Mouse (Mus musculus): ENCODE data around the gene Gemin4. TPM values are rescaled to one million over a fixed set of nuclear protein-coding genes. Genes with fewer than 3 reads are reported as not detected.

The Gemin4 gene
- 31.9 and 35.3 TPM in 2 replicates for polyA plus RNA-seq (2016; fragmentation: Nextera tagmentation; extraction: Ambion mirVana)

GRCm38 (mm10) chr11:76217390-76217800 lies at the start of gene Gemin4, which contains the start of gene Dbil5:
Gene Gemin4 (minus strand): TSS chr11:76217664.
Gene Dbil5 (plus strand): TSS chr11:76217608.
- Histone ChIP-seq H3K27me3 (no peaks in the 10 kb centered on the region), H3K27ac (peak within 1 kb of the TSS; percentile 89), H3K36me3 (replicated peaks) (peaks cover 26% of the 10 kb centered on the region), H3K4me2 (peak within 1 kb of the TSS; percentile 73), H3K4me3 (replicated peaks) (peak within 1 kb of the TSS; percentile 67), H3K4me1 (peaks cover 15% of the 10 kb centered on the region), H3K9me3 (no peaks in the 10 kb centered on the region), H3K9ac (peak within 1 kb of the TSS; percentile 91)
- WGBS: under 1% methylated on average over 35 of the region's 35 CpGs
- peak; percentile 97 for ATAC-seq (ENCODE audit: low FRiP score)

DNA sequence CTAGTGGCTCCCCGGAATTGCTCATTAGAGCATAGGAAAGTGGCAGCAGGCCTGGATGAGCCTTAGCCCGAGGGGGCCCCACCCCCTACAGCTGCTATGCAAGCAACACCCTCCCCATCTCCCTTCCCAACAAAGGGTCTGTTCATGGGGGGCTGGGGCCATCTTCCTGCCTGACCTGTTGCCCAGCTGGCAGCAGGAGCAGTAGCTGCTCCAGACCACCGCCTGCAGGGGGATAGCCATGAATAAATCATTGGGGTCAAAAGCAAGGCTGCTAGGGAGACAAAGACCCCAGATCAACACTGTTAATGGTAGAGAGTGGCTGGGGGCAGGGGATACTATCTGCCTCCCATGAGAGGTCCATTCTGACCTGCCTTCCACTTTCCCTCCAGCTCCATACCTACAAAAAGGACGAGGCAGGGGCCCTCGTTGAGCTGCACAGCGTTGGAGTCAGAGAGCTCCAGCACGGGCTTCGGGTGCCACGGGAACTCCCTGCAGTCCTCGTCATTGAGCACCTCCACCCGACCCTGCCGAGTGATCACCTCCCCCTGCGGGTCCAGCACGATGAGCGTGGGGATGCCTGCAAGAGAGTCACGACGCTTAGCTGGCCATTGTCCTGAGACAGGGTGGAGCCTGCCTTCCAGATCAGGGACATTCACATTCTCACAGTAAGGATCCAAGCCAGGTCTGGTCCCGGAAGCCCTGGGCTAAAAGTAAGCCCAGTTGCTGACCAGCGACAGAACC lies 45.3 kb upstream of the Gemin4 start:
- Histone ChIP-seq H3K9ac (no peak overlapping the region), H3K4me2 (peak overlapping the region; percentile 6; the same call in 1 of the 2 replicates), H3K4me3 (replicated peaks) (no peak overlapping the region), H3K27me3 (no peaks in the 10 kb centered on the region), H3K4me1 (peaks cover 65% of the 10 kb centered on the region), H3K9me3 (no peaks in the 10 kb centered on the region), H3K27ac (peak overlapping the region; percentile 47), H3K36me3 (replicated peaks) (peaks cover 5% of the 10 kb centered on the region; the same call in 1 of the 2 replicates)
- peak; percentile 40; the same call in 1 of the 2 replicates for ATAC-seq (ENCODE audit: low FRiP score)
- 9% methylated on average over 19 of the region's 19 CpGs for WGBS

- H3K4me1 ChIP-seq: peaks cover 51% of the 10 kb centered on the region
- H3K36me3 ChIP-seq (replicated peaks): peaks cover 13% of the 10 kb centered on the region; the same call in 1 of the 2 replicates
- no peak for ATAC-seq (ENCODE audit: low FRiP score)
- no peak overlapping the region for H3K9ac ChIP-seq
- WGBS: 65% methylated on average over 12 of the region's 12 CpGs
- H3K27ac ChIP-seq: peak overlapping the region; percentile 38; the same call in 1 of the 2 replicates
- no peak overlapping the region for H3K4me2 ChIP-seq
- no peaks in the 10 kb centered on the region for H3K9me3 ChIP-seq
- no peaks in the 10 kb centered on the region for H3K27me3 ChIP-seq
- H3K4me3 ChIP-seq (replicated peaks): no peak overlapping the region
Measured at GRCm38 (mm10) chr11:76261224-76261623, 43.8 kb upstream of the Gemin4 start.

DNA sequence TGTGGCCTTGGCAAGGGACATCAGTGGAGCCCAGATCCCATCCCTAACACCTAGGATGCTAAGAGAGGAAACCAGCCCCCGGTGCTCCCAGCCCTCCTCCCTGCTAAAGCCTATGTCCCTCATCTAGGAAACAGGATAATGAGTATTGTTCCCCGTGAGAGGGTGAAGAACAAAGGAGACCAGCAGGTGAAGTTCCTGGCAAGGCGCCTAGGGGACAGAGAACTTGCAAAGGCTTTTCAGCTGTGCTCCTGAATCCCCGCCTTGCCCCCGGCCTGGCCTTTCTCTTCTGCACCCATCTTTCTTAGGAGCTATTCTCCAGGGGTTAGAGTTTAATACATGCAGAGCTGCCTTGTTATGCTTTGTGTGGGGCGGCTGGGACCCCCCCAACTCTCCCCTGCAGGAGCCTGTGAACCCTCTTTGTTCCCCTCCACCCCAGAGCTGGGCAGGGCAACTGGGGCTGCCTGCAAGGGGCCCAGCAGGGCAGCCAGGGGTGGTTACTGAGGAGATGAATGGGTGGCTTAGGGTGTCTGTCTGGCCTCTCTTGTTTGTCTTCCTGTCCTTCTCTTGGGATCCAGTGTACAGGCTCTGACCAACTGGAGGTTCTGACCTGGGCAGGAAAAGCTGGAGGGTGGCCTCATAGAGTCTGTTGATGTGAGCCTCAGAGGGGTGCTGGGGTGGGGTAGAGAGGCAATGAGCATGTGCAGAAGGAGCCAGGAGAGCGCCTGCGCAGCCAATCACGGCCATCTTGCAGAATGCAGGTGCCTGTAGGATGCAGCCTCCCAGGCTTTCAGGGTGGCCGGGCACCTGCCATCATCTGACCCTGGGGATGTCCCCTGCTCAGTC lies 43.0 kb upstream of the Gemin4 start:
- H3K4me2 ChIP-seq: no peak overlapping the region
- ATAC-seq (ENCODE audit: low FRiP score): 0 out of 2 replicates have a peak, but pooled peaks have one; percentile 24
- no peak overlapping the region for H3K9ac ChIP-seq
- peaks cover 13% of the 10 kb centered on the region; the same call in 1 of the 2 replicates for H3K36me3 ChIP-seq (replicated peaks)
- H3K9me3 ChIP-seq: no peaks in the 10 kb centered on the region
- H3K27ac ChIP-seq: peak overlapping the region; percentile 38; the same call in 1 of the 2 replicates
- H3K4me3 ChIP-seq (replicated peaks): no peak overlapping the region
- peaks cover 54% of the 10 kb centered on the region for H3K4me1 ChIP-seq
- 30% methylated on average over 10 of the region's 10 CpGs for WGBS
- H3K27me3 ChIP-seq: no peaks in the 10 kb centered on the region

DNA sequence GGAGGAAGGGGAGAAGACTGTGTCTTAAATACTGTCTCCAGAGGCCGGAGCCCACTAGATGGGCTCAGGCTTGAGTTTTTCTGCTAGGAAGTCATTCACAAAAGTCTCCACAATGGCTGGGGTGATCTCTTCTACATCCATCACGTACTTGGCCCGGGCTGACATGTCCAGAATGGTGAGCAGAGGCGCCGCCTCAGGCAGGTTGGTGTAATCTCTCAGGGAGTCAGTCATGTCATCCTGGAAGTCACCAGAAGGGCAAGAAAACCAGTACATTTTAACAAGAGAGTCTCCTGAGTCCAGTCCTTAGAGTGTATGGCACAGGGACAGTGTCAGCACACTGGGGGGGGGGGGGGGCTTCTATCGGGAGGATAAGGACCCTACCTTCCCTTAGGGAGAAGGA lies 41.0 kb upstream of the Gemin4 start:
- Histone ChIP-seq H3K9me3 (no peaks in the 10 kb centered on the region), H3K9ac (no peak overlapping the region), H3K4me2 (no peak overlapping the region), H3K4me1 (peaks cover 56% of the 10 kb centered on the region), H3K36me3 (replicated peaks) (peaks cover 13% of the 10 kb centered on the region; the same call in 1 of the 2 replicates), H3K27me3 (no peaks in the 10 kb centered on the region), H3K4me3 (replicated peaks) (no peak overlapping the region), H3K27ac (no peak overlapping the region)
- ATAC-seq (ENCODE audit: low FRiP score): no peak
- WGBS: 88% methylated on average over 6 of the region's 6 CpGs

- Histone ChIP-seq H3K27ac (no peak overlapping the region), H3K4me2 (no peak overlapping the region)
- ATAC-seq (ENCODE audit: low FRiP score): no peak
Measured at GRCm38 (mm10) chr11:76257386-76257785, 39.9 kb upstream of the Gemin4 start.

DNA sequence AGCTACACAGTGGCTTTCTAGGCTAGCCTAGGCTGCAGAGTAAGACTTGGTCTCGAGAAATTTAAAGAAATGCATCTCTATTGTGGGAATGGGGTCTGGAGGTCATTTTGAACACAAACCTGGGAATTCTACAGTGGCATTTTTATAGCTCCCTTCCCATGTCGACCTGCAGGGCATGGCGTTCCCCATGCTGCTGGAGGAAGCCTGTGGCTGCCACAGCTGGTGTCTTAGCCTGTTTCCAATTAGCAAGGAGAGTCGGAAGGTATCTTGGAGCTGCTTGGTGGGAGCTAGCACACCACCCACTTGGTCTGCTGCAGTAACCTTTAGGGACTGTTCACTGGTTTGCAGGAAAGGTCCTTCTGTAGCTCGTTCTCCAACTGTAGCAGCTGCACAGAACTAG lies 38.7 kb upstream of the Gemin4 start:
- no peak overlapping the region for H3K9ac ChIP-seq
- no peaks in the 10 kb centered on the region for H3K9me3 ChIP-seq
- no peak overlapping the region for H3K4me2 ChIP-seq
- peak overlapping the region; percentile 32 for H3K27ac ChIP-seq
- ATAC-seq (ENCODE audit: low FRiP score): no peak
- WGBS: 60% methylated on average over 5 of the region's 5 CpGs
- no peaks in the 10 kb centered on the region for H3K27me3 ChIP-seq
- H3K4me3 ChIP-seq (replicated peaks): no peak overlapping the region
- H3K36me3 ChIP-seq (replicated peaks): peaks cover 13% of the 10 kb centered on the region; the same call in 1 of the 2 replicates
- H3K4me1 ChIP-seq: peaks cover 32% of the 10 kb centered on the region

More at GRCm38 (mm10) chr11:76257386-76257785, 39.9 kb upstream of the Gemin4 start:
- Histone ChIP-seq H3K9ac (no peak overlapping the region), H3K4me1 (peaks cover 45% of the 10 kb centered on the region), H3K4me3 (replicated peaks) (no peak overlapping the region), H3K36me3 (replicated peaks) (peaks cover 13% of the 10 kb centered on the region; the same call in 1 of the 2 replicates), H3K27me3 (no peaks in the 10 kb centered on the region), H3K9me3 (no peaks in the 10 kb centered on the region)
- 78% methylated on average over 4 of the region's 4 CpGs for WGBS

- Histone ChIP-seq H3K9me3 (no peaks in the 10 kb centered on the region), H3K4me2 (no peak overlapping the region), H3K4me3 (replicated peaks) (no peak overlapping the region), H3K27ac (0 out of 2 replicates have a peak overlapping the region, but pooled peaks have one; percentile 32), H3K9ac (no peak overlapping the region), H3K36me3 (replicated peaks) (peaks cover 17% of the 10 kb centered on the region), H3K4me1 (peaks cover 26% of the 10 kb centered on the region), H3K27me3 (no peaks in the 10 kb centered on the region)
- ATAC-seq (ENCODE audit: low FRiP score): no peak
- 68% methylated on average over 4 of the region's 4 CpGs for WGBS
Measured at GRCm38 (mm10) chr11:76255431-76256001, 38.1 kb upstream of the Gemin4 start.

- H3K9me3 ChIP-seq: no peaks in the 10 kb centered on the region
- H3K4me2 ChIP-seq: no peak overlapping the region; the same call in 1 of the 2 replicates
- H3K9ac ChIP-seq: no peak overlapping the region
- peaks cover 33% of the 10 kb centered on the region for H3K36me3 ChIP-seq (replicated peaks)
- no peak for ATAC-seq (ENCODE audit: low FRiP score)
- H3K4me1 ChIP-seq: peaks cover 12% of the 10 kb centered on the region; the same call in 1 of the 2 replicates
- WGBS: 86% methylated on average over 4 of the region's 4 CpGs
- H3K4me3 ChIP-seq (replicated peaks): no peak overlapping the region
- no peaks in the 10 kb centered on the region for H3K27me3 ChIP-seq
- 0 out of 2 replicates have a peak overlapping the region, but pooled peaks have one; percentile 25 for H3K27ac ChIP-seq
Measured at GRCm38 (mm10) chr11:76253918-76254264, 36.4 kb upstream of the Gemin4 start.

GRCm38 (mm10) chr11:76253145-76253917 lies 35.9 kb upstream of the Gemin4 start:
- ATAC-seq (ENCODE audit: low FRiP score): peak; percentile 87
- no peak overlapping the region for H3K4me2 ChIP-seq
- WGBS: 60% methylated on average over 5 of the region's 5 CpGs
- H3K36me3 ChIP-seq (replicated peaks): peaks cover 39% of the 10 kb centered on the region
- no peak overlapping the region for H3K27ac ChIP-seq
- H3K9me3 ChIP-seq: no peaks in the 10 kb centered on the region
- H3K9ac ChIP-seq: no peak overlapping the region
- no peaks in the 10 kb centered on the region for H3K27me3 ChIP-seq
- H3K4me1 ChIP-seq: peaks cover 12% of the 10 kb centered on the region; the same call in 1 of the 2 replicates
- no peak overlapping the region for H3K4me3 ChIP-seq (replicated peaks)

DNA sequence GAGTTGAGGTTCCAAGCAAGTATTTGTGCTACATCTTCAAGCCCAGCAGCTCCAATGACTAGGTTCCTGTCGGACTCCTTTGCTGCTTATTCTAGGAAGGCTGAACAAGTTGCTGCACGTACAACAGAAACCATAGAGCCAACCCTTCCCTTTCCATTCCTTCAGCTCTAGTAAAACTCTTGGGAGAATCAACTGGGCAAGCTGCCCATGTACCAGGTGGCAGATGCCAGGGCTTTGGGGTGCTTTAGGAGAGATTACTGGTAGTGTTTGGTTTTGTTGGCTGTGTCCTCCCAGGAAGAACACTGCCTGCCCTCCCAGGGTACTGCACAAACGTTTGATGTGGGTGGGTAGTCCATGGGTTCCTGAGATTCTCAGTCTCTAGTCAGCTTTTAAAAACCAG lies 34.6 kb upstream of the Gemin4 start:
- peaks cover 12% of the 10 kb centered on the region; the same call in 1 of the 2 replicates for H3K4me1 ChIP-seq
- no peak for ATAC-seq (ENCODE audit: low FRiP score)
- 65% methylated on average over 3 of the region's 3 CpGs for WGBS
- H3K4me2 ChIP-seq: no peak overlapping the region
- H3K4me3 ChIP-seq (replicated peaks): no peak overlapping the region
- H3K27me3 ChIP-seq: no peaks in the 10 kb centered on the region
- no peak overlapping the region for H3K9ac ChIP-seq
- no peaks in the 10 kb centered on the region for H3K9me3 ChIP-seq
- peaks cover 31% of the 10 kb centered on the region for H3K36me3 ChIP-seq (replicated peaks)
- no peak overlapping the region for H3K27ac ChIP-seq

Measured in forebrain, embryonic 12.5 days (tissue).